Mouse (Mus musculus) erythroblast, adult 5-6 weeks (primary cell): ENCODE results near the gene Nlrp3. TPM values are rescaled to one million over a fixed set of nuclear protein-coding genes. Genes with fewer than 3 reads are reported as not detected.

Source experiments
- ATAC-seq: replicated peaks from 2 replicates; pipeline ENCODE4 v1.8.0; 2016; ENCODE audit warnings: moderate number of reproducible peaks, mild to moderate bottlenecking, moderate TSS enrichment, inconsistent platforms; ENCODE audit not compliant: poor library complexity, low FRiP score, severe bottlenecking
- total RNA-seq, 2 experiments: library from RNA; stranded (forward) in 1 of 2; stranded (reverse) in 1 of 2; fragments of 150-400 nt in 1 of 2; fragments of 200-764, 138-1000 nt in 1 of 2; gene quantifications; 2 replicates each; pipeline versions ENCODE4 v1.2.3 to v1.2.4; 2015 to 2017; ENCODE audit warnings: low replicate concordance in 2 of 2

Gene Nlrp3
- total RNA-seq, 2 experiments from 2014 or later, result 3.0 TPM; not detected in 1

DNA sequence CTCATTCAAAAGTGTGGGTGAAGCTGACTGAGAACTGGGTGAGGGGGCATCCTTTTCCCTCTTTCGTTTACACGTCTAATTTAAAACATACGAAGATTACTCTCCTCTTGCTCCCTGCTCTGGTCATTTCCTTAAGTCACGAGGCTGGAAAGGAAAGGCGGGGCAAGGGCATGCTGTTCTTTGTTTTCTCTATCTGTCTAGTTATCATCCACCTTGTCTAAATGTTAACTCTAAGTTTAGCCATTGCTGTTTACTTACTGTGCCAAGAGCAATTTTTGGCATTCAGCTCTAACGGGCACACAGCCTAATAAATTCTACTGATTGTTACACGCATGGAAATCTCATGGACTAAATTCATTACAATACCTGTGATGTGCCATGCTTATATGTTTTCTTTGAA lies 57.8 kb downstream of the Nlrp3 start:
- no peak for ATAC-seq

DNA sequence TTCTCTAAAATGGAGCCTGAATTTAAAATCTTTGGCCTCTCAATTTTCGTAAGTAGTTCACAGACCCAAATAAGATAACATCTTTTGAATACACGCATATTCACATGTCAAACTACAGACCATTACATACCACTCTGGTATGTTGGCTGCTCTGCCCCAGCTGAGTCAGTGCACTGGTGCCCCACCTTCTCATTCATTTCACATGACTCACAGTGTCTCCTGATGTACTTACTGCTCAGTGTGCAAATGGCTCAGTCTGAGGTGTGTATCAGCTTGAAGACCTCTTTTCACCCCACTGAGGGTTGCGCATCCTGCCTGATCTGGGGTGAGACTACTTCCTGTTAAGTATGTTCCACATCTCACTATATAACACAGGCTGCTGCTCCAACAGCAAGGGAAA lies 59.5 kb downstream of the Nlrp3 start:
- ATAC-seq, result no peak

DNA sequence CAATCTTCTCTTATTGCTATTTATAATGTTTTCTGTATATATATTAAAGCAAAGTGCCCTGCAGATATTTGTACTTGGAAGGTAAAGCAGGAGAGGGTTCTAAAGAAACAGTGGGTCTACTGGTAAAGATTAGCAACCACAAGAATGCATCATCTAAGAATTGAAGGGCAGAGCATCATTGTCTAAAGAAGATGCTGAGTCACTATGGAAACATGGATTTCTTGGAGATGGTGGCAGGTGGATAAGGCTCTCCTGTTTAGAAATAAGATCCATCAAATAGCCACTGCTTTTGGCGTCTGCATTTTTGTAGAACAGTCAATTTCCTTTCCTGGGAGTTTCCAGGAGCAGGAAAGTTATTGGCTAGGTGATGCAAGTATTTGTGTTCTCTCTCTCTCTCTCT lies 60.9 kb downstream of the Nlrp3 start:
- no peak for ATAC-seq

DNA sequence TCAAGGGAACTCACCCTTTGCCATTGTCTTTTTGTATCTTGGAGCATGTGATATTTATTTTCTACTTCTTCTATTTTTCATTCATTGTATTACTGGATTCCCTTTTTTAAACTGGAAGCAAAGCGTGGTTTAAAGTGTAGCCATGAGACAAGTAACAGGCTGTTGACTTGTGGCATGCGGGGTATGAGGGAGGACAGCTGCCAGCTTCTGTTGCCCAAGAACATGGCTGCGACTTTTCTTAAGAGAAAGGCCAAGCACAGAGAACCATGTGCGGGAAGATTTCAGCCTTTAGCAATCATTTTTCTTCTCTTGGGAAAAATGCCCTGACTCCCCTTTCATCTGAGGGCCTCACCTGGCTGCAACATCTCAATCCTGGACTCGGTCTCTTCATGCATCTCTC lies 70.3 kb downstream of the Nlrp3 start:
- no peak for ATAC-seq

DNA sequence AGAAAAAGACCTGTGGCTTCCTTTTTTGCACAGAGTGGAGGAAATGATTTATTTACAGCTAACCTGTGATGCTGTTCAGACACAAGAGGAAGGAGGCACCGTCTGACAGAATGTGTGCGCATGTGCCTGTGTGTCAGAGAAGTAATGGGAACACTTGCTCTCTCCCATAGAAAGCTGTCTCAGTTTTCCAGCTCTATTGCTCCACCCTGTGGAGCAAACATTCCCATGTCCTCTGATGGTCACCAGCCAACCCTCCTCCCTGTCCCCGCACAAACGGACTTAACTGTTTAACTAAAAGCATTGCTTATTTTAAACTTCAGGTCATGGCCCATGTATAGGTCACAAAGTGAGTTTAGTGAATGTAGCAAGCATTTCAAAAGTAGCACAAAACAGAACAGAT lies 72.8 kb downstream of the Nlrp3 start:
- no peak for ATAC-seq

Other genes starting within 250 kb of the Nlrp3 start
- gene Wnt9a, start 234.6 kb upstream of the Nlrp3 start, total RNA-seq (2015; ENCODE audit: low replicate concordance), result not detected in 2 replicates
- gene Wnt9a, start 234.6 kb upstream of the Nlrp3 start, total RNA-seq (2017; ENCODE audit: low replicate concordance), result not detected in 2 replicates
- not detected in 2 replicates for gene Prss38, start 165.9 kb upstream of the Nlrp3 start, total RNA-seq (2015; ENCODE audit: low replicate concordance)
- gene Prss38, start 165.9 kb upstream of the Nlrp3 start, total RNA-seq (2017; ENCODE audit: low replicate concordance), result not detected in 2 replicates
- 0.38 and 2.1 TPM in 2 replicates for gene Jmjd4, start 91.5 kb upstream of the Nlrp3 start, total RNA-seq (2015; ENCODE audit: low replicate concordance)
- gene Jmjd4, start 91.5 kb upstream of the Nlrp3 start, total RNA-seq (2017; ENCODE audit: low replicate concordance), result 0.70 and 1.7 TPM in 2 replicates
- gene Snap47, start 90.4 kb upstream of the Nlrp3 start, total RNA-seq (2015; ENCODE audit: low replicate concordance), result 0.38 TPM in 1 of 2 replicates, not detected in the other
- 0.42 and 2.6 TPM in 2 replicates for gene Snap47, start 90.4 kb upstream of the Nlrp3 start, total RNA-seq (2017; ENCODE audit: low replicate concordance)
- gene Zfp867, start 69.1 kb upstream of the Nlrp3 start, total RNA-seq (2015; ENCODE audit: low replicate concordance), result 0.77 TPM in 1 of 2 replicates, not detected in the other
- gene Zfp867, start 69.1 kb upstream of the Nlrp3 start, total RNA-seq (2017; ENCODE audit: low replicate concordance), result 0.51 TPM in 1 of 2 replicates, not detected in the other
- 1.3 and 3.5 TPM in 2 replicates for gene Zkscan17, start 14.8 kb upstream of the Nlrp3 start, total RNA-seq (2015; ENCODE audit: low replicate concordance)
- gene Zkscan17, start 14.8 kb upstream of the Nlrp3 start, total RNA-seq (2017; ENCODE audit: low replicate concordance), result 2.2 and 2.7 TPM in 2 replicates
- gene Olfr222, start 34.7 kb downstream of the Nlrp3 start, total RNA-seq (2015; ENCODE audit: low replicate concordance), result not detected in 2 replicates
- not detected in 2 replicates for gene Olfr222, start 34.7 kb downstream of the Nlrp3 start, total RNA-seq (2017; ENCODE audit: low replicate concordance)
- gene Olfr223, start 51.7 kb downstream of the Nlrp3 start, total RNA-seq (2015; ENCODE audit: low replicate concordance), result not detected in 2 replicates
- not detected in 2 replicates for gene Olfr223, start 51.7 kb downstream of the Nlrp3 start, total RNA-seq (2017; ENCODE audit: low replicate concordance)
- gene Mprip, start 119.7 kb downstream of the Nlrp3 start, total RNA-seq (2015; ENCODE audit: low replicate concordance), result 5.6 and 20.9 TPM in 2 replicates
- 10.6 and 21.7 TPM in 2 replicates for gene Mprip, start 119.7 kb downstream of the Nlrp3 start, total RNA-seq (2017; ENCODE audit: low replicate concordance)
- not detected in 2 replicates for gene Pld6, start 246.1 kb downstream of the Nlrp3 start, total RNA-seq (2015; ENCODE audit: low replicate concordance)
- 0.84 TPM in 1 of 2 replicates, not detected in the other for gene Pld6, start 246.1 kb downstream of the Nlrp3 start, total RNA-seq (2017; ENCODE audit: low replicate concordance)